Mouse (Mus musculus) liver, adult 2 months (tissue): Measurements from ENCODE around the gene Ap3d1.

Experiments
- CTCF ChIP-seq: fragments of 200-500 bp; IDR thresholded peaks from 2 replicates; pipeline ENCODE4 v1.5.1; 2011; ENCODE audit warnings: low read depth, low read length, control low read depth
- POLR2A ChIP-seq: fragments of 200-500 bp; IDR thresholded peaks from 2 replicates; pipeline ENCODE4 v1.6.1; 2011; ENCODE audit warnings: low read length, control low read depth; ENCODE audit not compliant: insufficient read depth; ENCODE audit errors: extremely low read depth

GRCm38 (mm10) chr10:80757717-80758116 lies 15.7 kb upstream of the Ap3d1 start:
- TF ChIP-seq POLR2A (no peak), CTCF (peak; percentile 92)
